Mouse (Mus musculus) embryo, embryonic 11.5 days (tissue): ENCODE data around the gene Cipc.

Source experiments
- DNase-seq: peaks from one replicate; pipeline ENCODE4 v3.0.0-alpha.2; 2012; ENCODE audit warnings: low read depth, low spot score

The Cipc gene

DNA sequence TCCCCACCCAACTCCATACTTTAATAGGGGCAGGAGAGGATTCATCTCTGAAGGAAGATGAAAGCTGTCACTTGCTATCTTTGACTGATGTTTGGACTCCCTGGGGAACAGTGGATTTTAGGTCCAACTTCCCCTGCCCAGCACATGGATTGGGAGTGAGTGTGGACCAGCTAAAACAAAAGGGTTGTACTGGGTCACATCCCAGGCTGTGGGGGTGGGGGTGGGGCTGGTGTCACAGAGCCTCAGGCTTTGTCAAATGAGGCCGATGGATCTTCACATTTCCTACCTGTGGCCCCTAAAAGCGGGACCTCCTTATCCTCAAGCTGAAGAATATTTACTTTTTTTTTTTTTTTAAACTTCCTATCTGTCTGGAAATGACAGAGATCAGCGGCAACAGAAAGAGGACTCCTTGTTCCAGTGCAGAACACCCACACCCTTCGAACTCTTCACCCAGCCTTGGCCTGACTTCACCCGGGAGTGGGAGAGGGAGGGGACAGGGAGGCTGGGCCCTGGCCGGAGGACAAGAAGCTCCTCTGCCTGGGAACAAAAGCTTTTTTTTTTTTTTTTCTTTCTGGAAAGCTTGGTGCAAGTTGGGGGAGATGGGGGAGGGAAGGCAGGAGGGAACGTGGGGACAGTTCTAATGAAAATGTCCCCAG is 14.8 kb upstream of the Cipc start:
- no peak for DNase-seq

GRCm38 (mm10) chr12:86932575-86932952 is 14.3 kb upstream of the Cipc start:
- no peak for DNase-seq

DNA sequence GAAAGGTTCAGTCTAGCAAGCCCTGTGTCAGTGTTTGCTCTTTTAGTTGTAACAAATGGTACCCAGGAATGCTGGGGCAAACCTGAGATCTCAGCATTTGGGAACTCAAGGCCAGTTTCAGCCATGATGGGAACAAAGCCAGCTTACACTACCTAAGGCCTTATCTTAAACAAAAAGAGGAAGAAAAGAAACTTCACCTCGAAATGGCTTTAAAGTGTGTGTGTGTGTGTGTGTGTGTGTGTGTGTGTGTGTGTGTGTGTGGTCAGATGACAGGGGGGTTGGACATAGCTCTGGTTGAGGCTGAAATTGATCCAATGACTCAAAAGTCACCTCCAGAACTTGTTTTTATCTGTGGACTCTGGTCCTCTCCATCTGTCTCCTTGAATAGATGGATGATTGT is 12.1 kb upstream of the Cipc start:
- no peak for DNase-seq

DNA sequence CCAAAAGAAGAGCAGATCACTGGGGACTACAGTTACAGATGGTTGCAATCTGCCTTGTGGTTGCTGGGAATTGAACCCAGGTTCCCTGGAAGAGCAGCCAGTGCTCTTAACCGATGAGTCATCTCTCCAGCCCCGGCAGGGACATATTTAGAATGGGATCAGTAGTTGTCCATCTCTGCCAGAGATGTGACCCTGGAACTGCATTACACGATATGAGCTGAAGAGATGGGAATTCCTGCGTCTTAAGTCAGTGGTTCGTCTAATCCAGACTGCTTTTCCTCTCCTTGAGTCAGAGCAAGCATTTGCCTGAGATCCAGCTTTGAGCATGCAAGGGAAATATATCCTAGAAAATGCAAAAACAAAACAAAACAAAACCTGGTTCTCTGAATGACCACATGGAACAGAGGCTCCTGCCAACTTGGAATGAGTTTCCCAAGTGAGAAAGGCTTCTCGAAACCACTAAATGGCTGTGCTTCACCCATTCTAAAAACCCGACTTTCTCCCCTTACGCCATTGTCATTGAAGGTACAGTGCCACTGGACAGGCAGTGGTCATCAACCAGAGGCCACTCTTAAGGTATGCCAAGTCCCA is 11.1 kb upstream of the Cipc start:
- DNase-seq = no peak

DNA sequence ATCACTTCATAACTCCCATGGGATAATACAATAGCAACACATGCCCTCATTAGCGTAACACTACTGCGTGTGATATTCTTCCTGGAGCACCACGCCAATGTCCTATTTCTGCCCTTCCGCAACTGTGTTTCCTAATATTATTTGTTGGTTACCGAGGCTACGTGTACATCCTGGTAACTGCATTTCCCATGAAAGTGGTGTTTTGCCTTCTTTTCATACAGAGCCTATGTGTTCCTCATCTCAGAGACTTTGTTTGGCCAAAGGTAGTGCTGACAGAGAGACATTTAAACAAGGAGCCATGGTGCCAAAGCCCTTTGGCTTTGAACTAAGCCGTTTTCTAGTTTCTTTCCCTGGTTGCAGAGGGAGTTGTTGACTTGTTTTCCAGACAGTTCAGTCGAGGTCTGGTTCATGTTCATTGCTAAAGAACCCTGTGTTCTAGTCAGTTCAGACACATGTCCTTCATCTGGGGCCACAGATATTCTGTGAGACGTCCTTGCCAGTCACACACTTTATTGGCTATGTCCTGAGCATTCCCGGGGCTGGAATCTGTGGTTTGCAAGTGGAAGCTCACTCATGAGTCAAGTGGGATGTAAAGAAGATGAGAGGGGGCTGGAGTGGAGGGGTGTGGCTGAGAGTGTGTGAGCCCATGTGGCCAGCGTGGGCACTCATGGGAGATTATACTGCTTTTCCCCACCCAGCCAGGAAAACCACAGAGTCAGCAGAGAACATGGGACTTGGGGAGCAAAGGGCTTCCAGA is 10.1 kb upstream of the Cipc start:
- DNase-seq = no peak

DNA sequence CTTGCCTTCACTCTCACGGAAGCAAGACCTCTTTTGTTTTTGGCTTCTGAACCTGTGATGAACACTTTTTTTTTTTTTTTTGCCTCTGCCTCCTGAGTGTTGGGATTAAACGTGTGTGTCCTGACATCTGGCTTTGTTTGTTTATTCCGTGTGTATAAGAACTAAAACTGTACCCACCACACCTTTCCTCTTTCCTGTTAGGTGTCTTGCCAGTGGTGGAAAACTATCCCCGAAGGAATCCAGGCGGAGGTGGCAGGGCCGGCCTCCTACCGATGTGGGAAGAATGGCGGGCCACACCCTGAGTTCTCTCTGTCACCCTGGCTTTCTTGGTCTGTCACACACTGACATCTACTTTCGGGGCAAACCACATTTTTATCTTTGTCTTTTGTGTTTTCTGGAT is 8.3 kb upstream of the Cipc start:
- no peak for DNase-seq

GRCm38 (mm10) chr12:86941173-86941572 is 5.7 kb upstream of the Cipc start:
- DNase-seq = no peak

DNA sequence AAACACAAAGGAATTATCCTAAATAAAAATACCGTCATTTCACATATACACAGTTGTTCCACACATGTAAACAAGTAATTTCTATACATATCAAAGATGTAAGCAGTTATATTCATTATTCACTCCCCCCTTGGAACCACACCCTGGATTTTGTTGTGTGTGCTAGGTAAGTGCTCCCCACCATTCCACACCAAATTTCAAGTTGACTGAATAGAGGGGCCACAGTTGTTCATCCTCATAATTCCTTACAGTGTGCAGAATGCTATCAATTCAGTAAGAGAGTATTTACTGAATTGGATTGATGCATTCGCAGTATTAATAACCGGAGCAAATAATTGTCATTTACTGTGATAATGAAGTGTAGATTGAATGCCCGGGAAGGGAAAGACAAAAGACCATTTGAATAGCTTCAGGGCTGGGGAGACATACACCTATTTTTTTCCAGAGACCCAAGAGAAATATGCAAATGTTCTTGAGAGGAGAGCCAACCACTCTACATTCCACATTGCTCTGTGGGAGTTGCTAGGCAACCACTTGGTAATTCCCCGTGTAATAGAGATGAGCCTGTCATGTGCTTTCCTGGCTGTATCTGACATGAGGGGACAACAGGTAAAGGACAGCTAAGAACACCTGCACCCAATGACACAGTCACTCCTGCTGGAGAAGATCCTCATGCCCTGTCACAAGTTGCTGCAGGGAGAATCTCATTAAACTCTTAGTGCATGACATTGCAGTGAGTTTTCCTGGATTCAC is 4.9 kb upstream of the Cipc start:
- no peak for DNase-seq

DNA sequence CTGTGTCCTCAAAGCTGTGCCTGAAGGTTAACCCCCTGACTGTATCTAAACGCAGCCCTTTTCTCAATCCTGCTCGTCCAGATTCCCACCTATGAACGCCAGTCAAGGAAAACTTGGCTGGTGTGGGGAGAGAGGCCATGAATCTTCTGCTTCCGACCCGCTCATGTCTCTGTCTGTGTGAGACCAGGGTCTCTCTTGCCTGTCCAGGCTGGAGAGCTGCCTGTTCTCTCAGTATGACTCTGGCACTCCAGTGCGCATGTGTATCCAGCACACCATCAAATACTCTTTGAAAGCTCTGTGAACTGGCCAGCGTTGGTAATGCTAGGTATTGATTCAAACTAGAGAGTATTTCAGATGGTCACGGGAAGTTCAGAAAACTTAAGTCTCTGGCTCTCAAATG is 3.4 kb upstream of the Cipc start:
- no peak for DNase-seq

DNA sequence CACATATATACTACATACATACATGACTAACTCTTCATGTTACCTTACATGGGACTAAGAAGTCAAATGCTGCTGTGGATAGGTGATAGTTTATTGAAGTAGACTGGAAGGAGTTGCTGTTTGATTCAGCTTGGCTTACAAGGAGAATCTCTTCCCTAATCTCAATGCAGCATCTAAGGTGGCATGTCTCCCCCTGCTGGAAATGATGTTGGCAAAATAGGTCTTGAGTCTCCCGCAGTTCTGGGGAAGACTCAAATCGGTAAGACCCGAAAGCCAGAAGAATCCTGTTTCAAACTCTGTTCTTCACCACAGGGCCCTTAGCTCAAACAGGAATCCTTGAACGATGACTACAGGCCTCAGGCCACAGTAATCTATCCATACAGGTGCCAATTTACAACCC is 1.7 kb upstream of the Cipc start:
- DNase-seq = peak; percentile 67

GRCm38 (mm10) chr12:86946301-86946781 is 502 bp upstream of the Cipc start:
- DNase-seq = no peak

GRCm38 (mm10) chr12:86947681-86948401 is 998 bp downstream of the Cipc start:
- DNase-seq = no peak

GRCm38 (mm10) chr12:86948627-86949026 is 1.8 kb downstream of the Cipc start:
- DNase-seq = no peak

GRCm38 (mm10) chr12:86949501-86949900 is 2.7 kb downstream of the Cipc start:
- no peak for DNase-seq

- DNase-seq = no peak
Measured at GRCm38 (mm10) chr12:86950161-86950960, 3.5 kb downstream of the Cipc start.

- DNase-seq = no peak
Measured at GRCm38 (mm10) chr12:86950961-86951360, 4.1 kb downstream of the Cipc start.

- DNase-seq = no peak
Measured at GRCm38 (mm10) chr12:86952331-86952850, 5.5 kb downstream of the Cipc start.

- no peak for DNase-seq
Measured at GRCm38 (mm10) chr12:86955894-86956293, 9.1 kb downstream of the Cipc start.

DNA sequence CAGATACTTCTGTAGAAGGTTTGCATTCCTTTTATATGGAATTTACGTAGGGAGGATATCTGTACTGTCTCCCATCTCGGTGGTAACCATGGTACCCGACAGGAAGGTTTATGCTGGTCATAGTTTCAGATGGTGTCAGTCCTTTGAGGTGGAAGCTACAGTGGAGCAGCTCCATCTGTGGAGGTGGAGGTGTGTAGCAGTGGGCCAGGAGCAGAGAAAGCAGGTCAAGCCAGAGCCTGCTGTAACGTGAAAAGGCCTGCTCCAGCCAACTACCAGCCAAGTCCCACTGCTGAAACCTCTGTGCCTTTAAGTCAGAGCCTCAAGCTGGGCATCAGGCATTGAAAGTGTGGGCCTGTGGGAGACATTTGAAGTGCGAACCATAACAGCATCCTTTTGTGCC is 11.7 kb downstream of the Cipc start:
- no peak for DNase-seq

- DNase-seq = no peak
Measured at GRCm38 (mm10) chr12:86959661-86960060, 12.8 kb downstream of the Cipc start.
